Mouse (Mus musculus) lung, postnatal 0 days (tissue): ENCODE measurements around the gene Gm3952.
A peak's percentile ranks its signal among the peaks of the same experiment; 100 is the strongest.

Source experiments
- CTCF ChIP-seq: IDR thresholded peaks from 2 replicates; pipeline ENCODE4 v1.5.1; 2016; ENCODE audit warnings: antibody characterized with exemption, mild to moderate bottlenecking
- EP300 ChIP-seq: IDR thresholded peaks from 2 replicates; pipeline ENCODE4 v1.6.1; 2016; ENCODE audit warnings: antibody characterized with exemption, mild to moderate bottlenecking, control low read depth

DNA sequence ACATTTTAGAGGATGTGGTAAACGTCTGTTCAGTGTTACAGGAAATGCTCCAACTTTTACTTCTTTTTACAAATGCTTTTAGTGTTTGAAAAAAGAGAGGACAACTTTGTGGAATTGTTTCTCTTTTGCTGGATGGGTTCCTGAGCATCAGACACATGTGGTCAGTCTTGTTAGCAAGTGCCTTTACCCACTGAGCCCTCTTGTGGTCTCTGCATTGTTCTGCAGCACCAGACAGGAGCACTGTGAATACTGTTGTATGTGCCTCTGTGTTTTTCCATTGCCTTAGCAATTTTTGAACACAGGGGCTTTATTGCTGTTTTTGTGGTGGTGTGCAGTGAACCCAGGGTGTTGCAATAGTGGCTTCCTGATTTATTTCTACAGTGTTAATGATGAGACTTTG lies 73.7 kb downstream of the Gm3952 start:
- TF ChIP-seq CTCF (peak; percentile 75), EP300 (no peak)
